Mouse (Mus musculus): Measurements from ENCODE around the gene Nipal3. TPM values are rescaled to one million over a fixed set of nuclear protein-coding genes. Genes with fewer than 3 reads are reported as not detected.

The Nipal3 gene
- total and polyA plus RNA-seq, 3 experiments = 4.0 to 12.0 (median 6.4) TPM

GRCm38 (mm10) chr4:135498136-135498535 is 3.3 kb upstream of the Nipal3 start:
- H3K79me2 ChIP-seq (replicated peaks; ENCODE audit: control insufficient read depth, extremely low read depth, insufficient read depth, poor library complexity, severe bottlenecking) = no peaks in the 10 kb centered on the region
- no peak overlapping the region for H3K9ac ChIP-seq (ENCODE audit: insufficient read depth, low read depth)
- H3K9me3 ChIP-seq (replicated peaks; ENCODE audit: low read length) = peaks cover 7% of the 10 kb centered on the region
- TF ChIP-seq RCOR1 (conservative IDR thresholded peaks at IDR 0.05; ENCODE audit: low read depth, low read length) = no peak
- no peak for TF ChIP-seq MAFK (IDR thresholded peaks at IDR 0.05; ENCODE audit: insufficient replicate concordance, low read length)
- TF ChIP-seq UBTF (IDR thresholded peaks at IDR 0.05; ENCODE audit: low read depth, low read length) = no peak
- no peak for TF ChIP-seq USF2 (conservative IDR thresholded peaks at IDR 0.05; ENCODE audit: low read depth, low read length)
- no peak for TF ChIP-seq EP300 (IDR thresholded peaks at IDR 0.05; ENCODE audit: low read length)
- TF ChIP-seq MXI1 (IDR thresholded peaks at IDR 0.05; ENCODE audit: low read depth, low read length) = no peak
- TF ChIP-seq TCF12 (IDR thresholded peaks at IDR 0.05; ENCODE audit: low read depth, low read length) = no peak
- no peak for TF ChIP-seq JUND (conservative IDR thresholded peaks at IDR 0.05; ENCODE audit: low read depth, low read length)
- no peak for TF ChIP-seq ZC3H11A (IDR thresholded peaks at IDR 0.05; ENCODE audit: low read depth, low read length)
- TF ChIP-seq JUN (IDR thresholded peaks at IDR 0.05; ENCODE audit: insufficient read depth, low read depth, low read length) = no peak
- no peak for TF ChIP-seq USF1 (IDR thresholded peaks at IDR 0.05; ENCODE audit: low read depth, low read length)
- no peak for DNase-seq (ENCODE audit: extremely low read depth)
- no peak overlapping the region for H3K27ac ChIP-seq (ENCODE audit: insufficient read depth, low read depth)
- H3K4me3 ChIP-seq (replicated peaks in 1 of 3; ENCODE audit: low read depth in 2 of 3, low read length in 2 of 3, poor library complexity in 1 of 3) = no peak overlapping the region
- H3K27me3 ChIP-seq (replicated peaks) = no peaks in the 10 kb centered on the region
- in situ Hi-C loops (cut with MboI; ENCODE audit: low pct_ligation_motif_present, low pct_unique_long_range_greater_than_20kb, low sequenced_read_pairs) (loop anchor here (10.0 kb wide), 1 partner anchor 113 kb away; no protein-coding TSS in a partner anchor), dilution Hi-C loops (cut with MboI; ENCODE audit: extremely low pct_ligation_motif_present, extremely low pct_unique_long_range_greater_than_20kb, low sequenced_read_pairs) (no loop called here)
- H3K4me1 ChIP-seq (ENCODE audit: control insufficient read depth in 1 of 2, insufficient read depth in 2 of 2) = peaks cover 12 to 29% of the 10 kb centered on the region in 2 experiments
- no peaks in the 10 kb centered on the region for H3K36me3 ChIP-seq (replicated peaks in 1 of 2; ENCODE audit: control insufficient read depth in 1 of 2, insufficient read depth in 1 of 2, low read length in 1 of 2)
- H3K4me2 ChIP-seq (ENCODE audit: insufficient read depth, low read depth, poor library complexity, severe bottlenecking) = no peak overlapping the region

- Histone ChIP-seq H3K79me2 (replicated peaks; ENCODE audit: control insufficient read depth, extremely low read depth, insufficient read depth, poor library complexity, severe bottlenecking) (no peaks in the 10 kb centered on the region), H3K36me3 (replicated peaks in 1 of 2; ENCODE audit: control insufficient read depth in 1 of 2, insufficient read depth in 1 of 2, low read length in 1 of 2) (peaks cover 7 to 14% of the 10 kb centered on the region in 2 experiments), H3K9me3 (replicated peaks; ENCODE audit: low read length) (peaks cover 4% of the 10 kb centered on the region), H3K4me2 (ENCODE audit: insufficient read depth, low read depth, poor library complexity, severe bottlenecking) (no peak overlapping the region), H3K27ac (ENCODE audit: insufficient read depth, low read depth) (no peak overlapping the region), H3K4me1 (ENCODE audit: control insufficient read depth in 1 of 2, insufficient read depth in 2 of 2) (peaks cover 15 to 35% of the 10 kb centered on the region in 2 experiments), H3K4me3 (replicated peaks in 1 of 3; ENCODE audit: low read depth in 2 of 3, low read length in 2 of 3, poor library complexity in 1 of 3) (no peak overlapping the region), H3K27me3 (replicated peaks) (no peaks in the 10 kb centered on the region), H3K9ac (ENCODE audit: insufficient read depth, low read depth) (no peak overlapping the region)
- TF ChIP-seq MXI1 (IDR thresholded peaks at IDR 0.05; ENCODE audit: low read depth, low read length) (no peak), CTCF (conservative IDR thresholded peaks at IDR 0.05 in 1 of 2, IDR thresholded peaks at IDR 0.05 in 1 of 2; ENCODE audit: low read depth in 2 of 2, low read length in 2 of 2) (0 out of 4 replicates have a peak, but pooled peaks of 1 of the 2 experiments have one; percentile 16)
- dilution Hi-C loops (cut with MboI; ENCODE audit: extremely low pct_ligation_motif_present, extremely low pct_unique_long_range_greater_than_20kb, low sequenced_read_pairs) (no loop called here), in situ Hi-C loops (cut with MboI; ENCODE audit: low pct_ligation_motif_present, low pct_unique_long_range_greater_than_20kb, low sequenced_read_pairs) (loop anchor here (10.0 kb wide), 1 partner anchor 111 kb away; no protein-coding TSS in a partner anchor)
- no peak for DNase-seq (ENCODE audit: extremely low read depth)
Measured at GRCm38 (mm10) chr4:135495810-135496209, 972 bp upstream of the Nipal3 start.

DNA sequence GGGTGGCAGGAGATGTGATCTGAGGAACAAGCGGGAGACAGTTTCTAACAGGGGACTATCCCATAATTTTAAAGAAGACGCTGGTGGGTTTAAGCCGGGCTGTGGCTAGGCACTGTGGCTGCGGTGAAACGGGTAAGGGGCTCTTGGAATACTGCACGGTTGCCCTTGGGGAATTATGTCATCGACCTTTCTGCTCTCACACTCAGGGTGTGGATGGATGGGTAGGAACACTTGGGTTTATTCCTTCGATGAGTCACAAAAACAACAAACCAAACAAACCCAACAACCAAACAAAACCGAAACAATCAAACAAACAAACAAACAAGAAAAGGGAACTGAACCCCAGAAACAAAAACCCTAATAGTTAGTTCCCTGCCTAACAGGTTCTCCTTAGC is 556 bp upstream of the Nipal3 start:
- dilution Hi-C loops (cut with MboI; ENCODE audit: extremely low pct_ligation_motif_present, extremely low pct_unique_long_range_greater_than_20kb, low sequenced_read_pairs) (no loop called here), in situ Hi-C loops (cut with MboI; ENCODE audit: low pct_ligation_motif_present, low pct_unique_long_range_greater_than_20kb, low sequenced_read_pairs) (loop anchor here (10.0 kb wide), 1 partner anchor 111 kb away; no protein-coding TSS in a partner anchor)
- Histone ChIP-seq H3K27me3 (replicated peaks) (no peaks in the 10 kb centered on the region), H3K27ac (ENCODE audit: insufficient read depth, low read depth) (no peak overlapping the region), H3K4me1 (ENCODE audit: control insufficient read depth in 1 of 2, insufficient read depth in 2 of 2) (peaks cover 15 to 35% of the 10 kb centered on the region in 2 experiments), H3K36me3 (replicated peaks in 1 of 2; ENCODE audit: control insufficient read depth in 1 of 2, insufficient read depth in 1 of 2, low read length in 1 of 2) (peaks cover 12 to 18% of the 10 kb centered on the region in 2 experiments), H3K4me2 (ENCODE audit: insufficient read depth, low read depth, poor library complexity, severe bottlenecking) (peak overlapping the region; percentile 74; the same call in 1 of the 2 replicates), H3K4me3 (replicated peaks in 1 of 3; ENCODE audit: low read depth in 2 of 3, low read length in 2 of 3, poor library complexity in 1 of 3) (no peak overlapping the region), H3K9ac (ENCODE audit: insufficient read depth, low read depth) (no peak overlapping the region), H3K9me3 (replicated peaks; ENCODE audit: low read length) (peaks cover under 1% of the 10 kb centered on the region), H3K79me2 (replicated peaks; ENCODE audit: control insufficient read depth, extremely low read depth, insufficient read depth, poor library complexity, severe bottlenecking) (no peaks in the 10 kb centered on the region)
- TF ChIP-seq JUN (IDR thresholded peaks at IDR 0.05; ENCODE audit: insufficient read depth, low read depth, low read length) (no peak), TCF12 (IDR thresholded peaks at IDR 0.05; ENCODE audit: low read depth, low read length) (no peak), MAX (IDR thresholded peaks at IDR 0.05; ENCODE audit: low read length) (no peak), CHD2 (IDR thresholded peaks at IDR 0.05; ENCODE audit: low read length) (no peak), MAFK (IDR thresholded peaks at IDR 0.05; ENCODE audit: insufficient replicate concordance, low read length) (no peak), ZC3H11A (IDR thresholded peaks at IDR 0.05; ENCODE audit: low read depth, low read length) (no peak), MAZ (IDR thresholded peaks at IDR 0.05; ENCODE audit: low read depth, low read length) (no peak), NELFE (IDR thresholded peaks at IDR 0.05; ENCODE audit: low read depth, low read length) (no peak), SIN3A (IDR thresholded peaks at IDR 0.05; ENCODE audit: low read length) (no peak), SMC3 (IDR thresholded peaks at IDR 0.05; ENCODE audit: low read depth, low read length) (no peak), UBTF (IDR thresholded peaks at IDR 0.05; ENCODE audit: low read depth, low read length) (no peak), IRF4 (IDR thresholded peaks at IDR 0.05; ENCODE audit: low read depth, low read length) (no peak), TBP (conservative IDR thresholded peaks at IDR 0.05; ENCODE audit: low read depth, low read length) (no peak), ZNF384 (IDR thresholded peaks at IDR 0.05; ENCODE audit: low read depth, low read length) (no peak), EP300 (IDR thresholded peaks at IDR 0.05; ENCODE audit: low read length) (no peak), RCOR1 (conservative IDR thresholded peaks at IDR 0.05; ENCODE audit: low read depth, low read length) (no peak), JUND (conservative IDR thresholded peaks at IDR 0.05; ENCODE audit: low read depth, low read length) (no peak), USF2 (conservative IDR thresholded peaks at IDR 0.05; ENCODE audit: low read depth, low read length) (no peak), POLR2A (IDR thresholded peaks at IDR 0.05; ENCODE audit: low read depth, low read length) (no peak)
- no peak for DNase-seq (ENCODE audit: extremely low read depth)

Data from CH12.LX (cell line).